In genomic region chr16:87680912-87681634, GRCm38 (mm10) we compare ENCODE assay signal across 30 mouse cellular contexts. TPM values are rescaled to one million over a fixed set of nuclear protein-coding genes. Genes with fewer than 3 reads are reported as not detected.
A peak's percentile ranks its signal among the peaks of the same experiment; 100 is the strongest.
DNase-seq lines count a peak whose midpoint lies in the region; ATAC-seq lines count a peak whose summit lies in the region.
"Had no signal": no experiment of that assay in that cellular context is flagged by ENCODE, and none has a peak within 500 bp of the region (broad histone marks: within the 10 kb centered on the region; RNA-seq: fewer than 3 reads in every experiment).

No protein-coding gene starts in this region.

- H3K4me3 ChIP-seq in kidney, embryonic 16.5 days (ENCODE audit: low read length): no peak overlapping the region
- H3K4me3 ChIP-seq: embryonic facial prominence, embryonic 12.5 days; heart, embryonic 13.5 days; hindbrain, embryonic 10.5 days; hindbrain, embryonic 15.5 days; limb, embryonic 12.5 days; liver, embryonic 13.5 days; midbrain, embryonic 10.5 days; midbrain, embryonic 15.5 days had no signal

- H3K4me2 ChIP-seq in kidney, embryonic 16.5 days (replicated peaks; ENCODE audit: low read depth, low read length): no peak overlapping the region
- H3K4me2 ChIP-seq: embryonic facial prominence, embryonic 12.5 days; heart, embryonic 13.5 days; hindbrain, embryonic 15.5 days; limb, embryonic 12.5 days; liver, embryonic 13.5 days; midbrain, embryonic 15.5 days had no signal

- no peak overlapping the region for H3K9ac ChIP-seq in kidney, embryonic 16.5 days (replicated peaks; ENCODE audit: low read length)
- H3K9ac ChIP-seq: embryonic facial prominence, embryonic 12.5 days; heart, embryonic 13.5 days; hindbrain, embryonic 15.5 days; limb, embryonic 12.5 days; liver, embryonic 13.5 days; midbrain, embryonic 15.5 days had no signal

- H3K9me3 ChIP-seq in kidney, embryonic 16.5 days (ENCODE audit: low read length): no peaks in the 10 kb centered on the region
- H3K9me3 ChIP-seq: embryonic facial prominence, embryonic 12.5 days; heart, embryonic 13.5 days; hindbrain, embryonic 10.5 days; hindbrain, embryonic 15.5 days; limb, embryonic 12.5 days; liver, embryonic 13.5 days; midbrain, embryonic 10.5 days; midbrain, embryonic 15.5 days had no signal

- H3K4me1 ChIP-seq in kidney, embryonic 16.5 days (ENCODE audit: insufficient read depth, low read length): no peaks in the 10 kb centered on the region
- H3K4me1 ChIP-seq: hindbrain, embryonic 15.5 days; limb, embryonic 12.5 days; midbrain, embryonic 15.5 days had no signal

- no peaks in the 10 kb centered on the region for H3K27me3 ChIP-seq in kidney, embryonic 16.5 days (ENCODE audit: insufficient read depth, low read length)
- H3K27me3 ChIP-seq: embryonic facial prominence, embryonic 12.5 days; hindbrain, embryonic 15.5 days; limb, embryonic 12.5 days; liver, embryonic 13.5 days; midbrain, embryonic 15.5 days had no signal

- WGBS in kidney, embryonic 16.5 days: 87% methylated on average over 9 of the region's 9 CpGs

- no peaks in the 10 kb centered on the region for H3K36me3 ChIP-seq in kidney, embryonic 16.5 days (ENCODE audit: insufficient read depth, low read length)
- H3K36me3 ChIP-seq: embryonic facial prominence, embryonic 12.5 days; heart, embryonic 13.5 days; hindbrain, embryonic 10.5 days; hindbrain, embryonic 15.5 days; limb, embryonic 12.5 days; liver, embryonic 13.5 days; midbrain, embryonic 10.5 days; midbrain, embryonic 15.5 days had no signal

- no peak for ATAC-seq in kidney, embryonic 16.5 days (ENCODE audit: low FRiP score, low TSS enrichment)
- peak; percentile 73 for ATAC-seq in granulocyte monocyte progenitor cell, adult 5-6 weeks (replicated peaks; ENCODE audit: poor library complexity, severe bottlenecking)
- ATAC-seq in megakaryocyte progenitor cell, adult 5-6 weeks (replicated peaks; ENCODE audit: poor library complexity): peak; percentile 51
- ATAC-seq: CD4-positive, CD25-positive, alpha-beta regulatory T cell, adult 4 months; forebrain, embryonic 14.5 days; midbrain, embryonic 15.5 days had no signal

- no peak overlapping the region for H3K27ac ChIP-seq in kidney, embryonic 16.5 days (ENCODE audit: low read length)
- H3K27ac ChIP-seq: embryonic facial prominence, embryonic 12.5 days; heart, embryonic 13.5 days; hindbrain, embryonic 10.5 days; hindbrain, embryonic 15.5 days; limb, embryonic 12.5 days; liver, embryonic 13.5 days; macrophage; midbrain, embryonic 10.5 days; midbrain, embryonic 15.5 days; stomach, postnatal 0 days had no signal

- DNase-seq in kidney, adult 11 months: peak; percentile 61
- DNase-seq in kidney, postnatal 36 days: peak; percentile 54 to 77
- DNase-seq in kidney, postnatal 4 days: no peak
- no peak for DNase-seq in MN1 (ENCODE audit: low spot score)
- no peak for DNase-seq in ovary, postnatal 36 days (ENCODE audit: low spot score)
- DNase-seq: adrenal gland, postnatal 36 days; cerebellum, adult 18-20 months; cerebellum, postnatal 10 days; gastrocnemius, postnatal 36 days; heart, postnatal 14 days; liver, embryonic 13.5 days; lung, adult 2 months; lung, postnatal 10 days; right cerebral cortex, adult 18-20 months; thymus, adult 18-20 months; thymus, postnatal 36 days had no signal

RNA-seq across cellular contexts. Expression of gene Bach1, which starts 17.7 kb away (rescaled TPM):
- polyA plus RNA-seq in kidney, embryonic 16.5 days (2015; fragmentation: Nextera tagmentation; extraction: Ambion mirVana): 12.0 and 12.5 TPM in 2 replicates
- 15.2 and 20.2 TPM in 2 replicates for total RNA-seq in granulocyte monocyte progenitor cell, adult 5-6 weeks (2014; fragmentation: Nextera tagmentation)
- total RNA-seq in granulocyte monocyte progenitor cell, adult 5-6 weeks (2017): 29.6 and 29.8 TPM in 2 replicates
- 15.9 and 16.7 TPM in 2 replicates for total RNA-seq in megakaryocyte progenitor cell, adult 5-6 weeks (2015)
- total RNA-seq in megakaryocyte progenitor cell, adult 5-6 weeks (2017): 27.2 and 32.9 TPM in 2 replicates

Comparison
In these comparisons a context has a peak if more than half of its experiments do, and no peak if none do; other contexts are left out.
1. DNase-seq: peak in kidney, adult 11 months (single experiment) and kidney, postnatal 36 days (2 of 2); none in kidney, postnatal 4 days (0 of 2), MN1 (single experiment) and ovary, postnatal 36 days (single experiment).